Mouse (Mus musculus): ENCODE results near the gene Myoz2. TPM values are rescaled to one million over a fixed set of nuclear protein-coding genes. Genes with fewer than 3 reads are reported as not detected.
A peak's percentile ranks its signal among the peaks of the same experiment; 100 is the strongest.

The Myoz2 gene
- total RNA-seq, 2 experiments from 2014 or later, result 209 to 515 TPM

DNA sequence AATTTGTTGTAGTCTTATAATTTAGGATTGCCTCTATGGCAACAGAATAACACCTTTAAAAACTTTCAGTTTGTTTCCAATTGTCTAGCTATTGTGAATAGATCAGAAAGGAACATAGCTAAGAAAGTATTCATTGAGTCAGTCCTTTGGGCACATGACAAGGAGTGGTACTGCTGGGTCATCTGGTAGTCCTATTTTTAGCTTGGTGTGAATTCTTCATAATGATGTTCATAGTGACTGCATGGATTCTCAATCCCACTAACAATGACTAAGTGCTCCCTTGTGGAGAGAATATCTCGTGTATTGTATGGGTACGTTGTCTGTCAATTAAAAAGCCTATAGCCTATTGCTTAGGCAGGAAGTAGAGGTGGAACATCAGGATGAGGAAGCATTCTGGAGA, 16.0 kb downstream of the Myoz2 start:
- intact Hi-C loops (cut with DNase I), result no loop called here
- no peak for DNase-seq

DNA sequence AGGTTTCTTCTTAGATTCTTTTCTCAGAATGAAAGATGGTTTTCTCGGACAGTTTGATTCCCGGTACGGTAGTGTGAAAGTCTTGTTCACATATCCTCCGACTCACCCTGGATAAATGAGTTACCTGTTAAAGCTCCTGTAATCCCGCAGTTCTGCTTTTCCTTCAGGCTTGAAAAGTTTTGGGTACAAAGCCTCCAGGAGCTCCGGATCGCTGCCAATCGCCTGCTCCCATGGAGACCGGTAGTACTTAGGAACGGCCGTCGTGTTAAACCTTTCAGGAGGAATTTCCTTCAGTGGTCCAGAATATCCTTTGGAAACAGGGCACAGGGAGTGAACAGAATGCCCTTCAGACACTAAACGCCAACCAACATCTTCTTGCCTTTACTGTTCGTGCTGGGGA, 21.3 kb downstream of the Myoz2 start:
- intact Hi-C loops (cut with DNase I), result no loop called here
- no peak for DNase-seq

GRCm38 (mm10) chr3:123009417-123009816, 25.4 kb downstream of the Myoz2 start:
- DNase-seq, result no peak
- intact Hi-C loops (cut with DNase I), result no loop called here

GRCm38 (mm10) chr3:123007386-123007785, 27.4 kb downstream of the Myoz2 start:
- DNase-seq, result no peak
- intact Hi-C loops (cut with DNase I), result no loop called here

DNA sequence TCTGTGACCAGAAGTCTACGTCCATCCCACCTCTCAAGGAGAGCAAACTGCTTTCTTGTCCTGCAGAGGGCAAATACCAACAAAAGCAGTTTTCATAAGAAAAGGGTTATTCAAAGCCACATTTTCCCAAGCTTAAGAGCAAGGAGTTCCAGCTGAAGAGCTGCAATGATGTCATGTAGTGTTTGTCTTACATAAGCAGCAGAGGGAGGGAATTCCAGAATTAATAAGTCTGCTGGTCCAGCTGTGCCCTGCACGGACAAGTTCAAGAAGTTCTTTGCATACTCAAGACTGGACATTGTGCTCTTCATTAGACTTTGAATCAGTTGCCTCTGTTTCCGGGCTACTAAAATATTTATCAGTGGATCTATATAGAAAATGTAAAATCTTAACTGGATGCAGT, 33.8 kb downstream of the Myoz2 start:
- intact Hi-C loops (cut with DNase I), result no loop called here
- DNase-seq, result no peak

- DNase-seq, result no peak
- intact Hi-C loops (cut with DNase I), result no loop called here
These were observed 36.3 kb downstream of the Myoz2 start for GRCm38 (mm10) chr3:122998511-122998910.

GRCm38 (mm10) chr3:122996968-122997367, 37.8 kb downstream of the Myoz2 start:
- no peak for DNase-seq
- intact Hi-C loops (cut with DNase I), result no loop called here

GRCm38 (mm10) chr3:122986906-122987305, 47.9 kb downstream of the Myoz2 start:
- intact Hi-C loops (cut with DNase I), result no loop called here
- no peak for DNase-seq

DNA sequence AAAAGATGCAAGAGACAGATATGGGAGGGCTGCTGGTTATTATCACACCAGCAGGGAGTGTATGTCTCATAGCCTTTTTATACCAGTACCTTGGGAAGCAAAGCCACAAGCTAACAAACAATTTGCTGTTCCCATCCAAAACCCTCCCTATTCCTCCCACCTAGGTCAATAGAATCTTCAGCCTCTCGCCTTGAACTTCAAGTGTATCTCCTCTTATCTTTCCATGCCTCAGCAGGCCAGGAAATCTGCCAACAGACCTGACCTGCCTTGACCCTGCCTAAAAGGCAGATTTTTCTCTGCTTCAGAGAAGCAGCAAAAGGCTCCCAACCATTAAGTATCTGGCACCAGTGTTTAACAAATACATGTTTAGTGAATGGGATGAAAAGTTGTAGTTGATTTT, 48.4 kb downstream of the Myoz2 start:
- DNase-seq, result no peak
- intact Hi-C loops (cut with DNase I), result no loop called here

GRCm38 (mm10) chr3:122985183-122985944, 49.5 kb downstream of the Myoz2 start:
- intact Hi-C loops (cut with DNase I), result no loop called here
- no peak for DNase-seq

DNA sequence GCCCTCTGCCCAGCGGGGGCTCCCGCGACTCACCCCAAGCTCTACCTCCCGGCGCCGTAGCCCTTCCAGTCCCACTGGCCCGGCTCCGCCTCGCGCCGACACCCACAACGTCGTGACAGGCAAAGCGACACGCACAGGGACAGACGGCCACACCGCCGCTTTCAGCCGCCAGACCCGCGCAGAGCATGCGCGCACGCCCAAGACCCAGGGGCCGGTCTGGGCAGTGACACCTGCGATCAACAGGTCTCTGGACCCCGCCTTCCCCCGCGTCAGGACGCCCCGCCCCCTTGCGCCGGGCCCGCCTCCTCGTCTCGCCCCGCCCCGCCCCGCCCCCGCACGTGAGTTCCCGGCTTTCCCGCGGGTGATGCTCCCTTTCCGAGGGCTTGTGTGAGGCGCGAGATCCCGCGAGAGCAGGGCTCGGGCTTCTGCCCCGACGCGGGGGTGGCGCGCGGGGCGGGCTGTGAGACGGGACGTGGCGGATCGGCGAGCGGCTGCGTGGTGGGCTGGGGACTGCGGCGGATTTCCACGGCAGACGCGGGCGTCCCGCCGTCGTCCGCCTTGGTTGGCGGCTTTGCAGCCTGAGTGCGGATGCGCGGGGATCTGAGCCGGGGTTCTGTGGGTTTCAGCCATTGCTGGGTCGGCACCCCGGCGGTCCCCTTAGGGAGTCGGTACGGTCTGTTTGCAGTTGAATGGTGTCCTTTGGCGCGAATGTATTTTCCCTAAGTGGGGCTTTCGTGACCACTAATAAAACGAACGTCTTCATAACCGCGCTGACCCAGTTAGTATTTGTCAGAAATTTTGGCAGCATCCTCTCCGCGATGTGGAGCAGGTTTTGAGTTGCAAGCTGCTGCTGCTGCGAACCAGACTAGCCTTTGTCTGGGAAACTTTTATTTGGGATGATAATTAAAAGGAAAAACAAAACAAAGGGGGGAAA, 50.3 kb downstream of the Myoz2 start, which contains the start of gene Usp53:
Gene Usp53, minus strand, starts transcription at position 262 of the 934 bp plus-strand sequence.
- peak; percentile 87 to 89 for DNase-seq
- intact Hi-C loops (cut with DNase I), result loop anchor here (5.0 kb wide), 1 partner anchor 118 kb away; no protein-coding TSS in a partner anchor

DNA sequence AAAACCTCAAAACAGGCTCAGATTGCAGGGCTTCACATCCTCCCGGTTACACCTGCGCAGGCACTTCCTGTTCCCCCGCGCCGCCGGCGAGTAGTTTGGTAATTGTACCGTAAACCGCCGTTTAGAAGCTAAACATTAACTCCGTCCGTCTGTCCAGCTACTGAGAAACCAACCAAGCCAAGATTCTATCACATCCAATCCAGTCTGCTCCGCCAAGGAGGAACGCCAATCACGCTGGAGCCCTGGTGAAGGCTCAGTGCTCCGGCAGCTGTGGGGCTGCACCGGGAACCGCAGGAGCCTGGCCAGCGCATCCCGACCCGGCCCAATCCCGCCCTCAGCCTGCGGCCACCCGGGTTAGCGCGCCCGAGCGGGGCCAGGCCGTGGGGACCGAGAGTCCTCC, 51.0 kb downstream of the Myoz2 start:
- no peak for DNase-seq
- intact Hi-C loops (cut with DNase I), result loop anchor here (5.0 kb wide), 1 partner anchor 118 kb away; no protein-coding TSS in a partner anchor

- DNase-seq, result no peak
- intact Hi-C loops (cut with DNase I), result no loop called here
These were observed 58.9 kb downstream of the Myoz2 start for GRCm38 (mm10) chr3:122975964-122976363.

DNA sequence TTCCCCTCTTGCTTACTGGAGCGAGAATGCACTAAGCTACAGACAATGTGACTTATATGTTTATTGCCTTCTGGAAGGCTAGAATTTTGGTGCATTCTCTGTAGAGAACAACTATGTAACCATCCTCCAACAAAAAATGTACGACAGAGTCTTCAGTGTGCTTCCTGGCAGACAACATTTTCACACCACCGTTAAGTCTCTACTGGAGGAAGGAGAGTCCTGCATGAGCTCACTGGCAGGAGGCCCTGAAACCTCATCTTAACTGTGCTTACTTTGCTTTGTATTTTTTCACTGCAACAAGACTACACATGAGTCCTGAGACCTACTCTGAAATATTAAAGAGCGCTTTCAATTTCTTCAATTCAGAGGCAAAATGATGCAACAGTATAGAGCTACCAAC, 59.5 kb downstream of the Myoz2 start:
- intact Hi-C loops (cut with DNase I), result no loop called here
- no peak for DNase-seq

DNA sequence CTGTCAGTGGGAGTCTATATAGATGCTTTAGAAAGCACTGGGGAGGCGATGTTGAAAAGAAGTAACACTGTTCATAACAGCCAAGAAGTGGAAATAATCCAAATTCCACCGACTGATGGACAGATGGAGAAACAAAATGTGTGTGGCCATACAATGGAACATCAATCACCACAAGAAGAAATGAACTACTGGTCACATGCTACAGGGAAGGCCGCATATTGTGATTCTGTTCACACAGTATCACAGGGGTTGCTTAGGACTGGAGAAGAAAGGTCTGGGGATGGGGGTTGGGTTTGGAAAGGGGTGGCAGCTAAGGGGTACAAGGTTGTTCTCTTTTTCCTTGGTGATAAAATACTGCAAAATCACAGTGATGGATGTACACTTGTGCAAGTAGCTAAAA, 60.0 kb downstream of the Myoz2 start:
- intact Hi-C loops (cut with DNase I), result no loop called here
- DNase-seq, result no peak

DNA sequence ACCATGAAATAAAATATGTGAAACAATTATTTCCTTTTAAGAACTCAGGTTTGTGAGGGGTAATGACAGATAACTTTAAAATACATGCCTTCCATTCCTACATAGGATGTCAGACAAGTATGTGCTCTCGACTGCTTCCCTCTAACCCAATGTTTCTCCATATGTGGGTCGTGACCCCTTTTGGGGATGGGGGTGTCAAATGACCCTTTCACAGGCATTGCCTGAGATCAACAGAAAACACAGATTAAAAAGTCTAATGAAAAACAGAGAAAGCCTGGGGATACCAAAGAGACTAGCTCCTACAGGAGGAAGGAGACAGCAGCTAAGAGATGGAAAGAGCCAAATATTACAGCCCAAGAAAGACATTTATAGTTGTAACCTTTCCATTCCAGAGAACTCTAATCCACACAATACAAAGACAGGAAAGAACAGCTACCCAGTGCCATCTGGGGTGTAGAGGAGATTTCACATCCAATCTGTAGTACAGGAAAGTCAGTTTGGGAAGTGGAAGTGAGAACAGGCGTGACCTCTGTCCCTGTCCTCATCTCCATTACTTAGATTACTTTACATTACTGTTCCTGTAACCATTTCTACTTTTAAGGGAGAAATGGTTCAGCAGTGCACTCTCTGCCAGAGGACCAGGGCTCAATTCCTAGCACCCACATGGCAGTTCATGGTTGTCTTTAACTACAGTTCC, 62.5 kb downstream of the Myoz2 start:
- DNase-seq, result no peak
- intact Hi-C loops (cut with DNase I), result no loop called here

DNA sequence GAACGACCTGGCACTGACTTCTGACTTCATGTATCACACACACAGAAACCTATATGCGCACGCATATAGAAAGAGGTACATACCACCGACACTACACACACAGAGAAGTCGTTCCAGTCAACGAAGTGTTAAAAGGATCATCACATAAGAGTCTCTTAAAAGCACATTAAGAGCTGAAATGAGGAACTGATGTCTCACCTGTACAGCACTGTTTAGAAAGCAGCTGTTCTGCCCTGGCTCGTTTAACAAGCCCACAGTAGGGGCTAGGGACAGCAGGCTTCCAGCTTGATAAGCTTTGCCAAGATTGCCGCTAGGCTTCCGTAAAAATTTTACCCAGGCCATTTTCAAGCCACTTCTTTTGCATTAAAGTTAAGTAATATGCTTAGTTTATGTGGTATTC, 66.4 kb downstream of the Myoz2 start:
- intact Hi-C loops (cut with DNase I), result no loop called here

DNA sequence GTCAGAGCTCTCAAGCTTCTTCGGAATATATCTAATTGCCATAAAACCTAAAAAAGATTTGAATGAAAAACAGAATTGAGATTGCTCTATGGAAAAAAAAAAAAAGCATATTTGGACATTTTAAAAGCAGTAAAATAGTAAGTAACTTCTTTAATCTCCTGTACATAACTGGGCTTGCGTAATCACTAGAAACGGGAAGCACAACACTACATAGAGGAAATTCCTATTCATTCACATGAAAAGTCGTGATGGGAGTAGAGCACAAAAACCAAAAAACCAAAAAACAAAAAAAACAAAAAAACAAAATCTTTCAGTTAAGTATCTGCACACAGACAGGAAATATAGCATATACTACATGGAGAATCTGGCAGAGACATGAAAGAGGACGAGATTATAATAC, 70.5 kb downstream of the Myoz2 start:
- no peak for DNase-seq
- intact Hi-C loops (cut with DNase I), result no loop called here

More for the DNA sequence above, 66.4 kb downstream of the Myoz2 start:
- DNase-seq, result no peak
